Mouse (Mus musculus) midbrain, embryonic 15.5 days (tissue): ENCODE measurements at regions not wholly inside any gene's neighbourhood (a gene's known extent, or its start where the extent isn't known, plus 50 kb on each side); places are given as distances from the start of the nearest gene placed in this dataset.

Experiments used
- ATAC-seq: fragments of 200-750 bp; cut with Nextera tagmentation; replicated peaks from 2 replicates; pipeline ENCODE4 v1.8.0; 2017; ENCODE audit warnings: moderate TSS enrichment
- H3K27ac ChIP-seq: fragments of 300-500 bp; sonication (generic); 2 replicates; pipeline ENCODE4 v1.5.1; 2015; ENCODE audit warnings: mild to moderate bottlenecking, inconsistent platforms
- H3K27me3 ChIP-seq: fragments of 300-500 bp; sonication (generic); replicated peaks from 2 replicates; pipeline ENCODE4 v1.6.1; 2015; ENCODE audit warnings: inconsistent platforms
- H3K36me3 ChIP-seq: fragments of 300-500 bp; sonication (generic); replicated peaks from 2 replicates; pipeline ENCODE4 v1.6.1; 2015; ENCODE audit warnings: inconsistent platforms
- H3K4me1 ChIP-seq: fragments of 300-500 bp; sonication (generic); 2 replicates; pipeline ENCODE4 v1.6.1; 2015; ENCODE audit warnings: inconsistent platforms
- H3K4me2 ChIP-seq: fragments of 300-500 bp; sonication (generic); 2 replicates; pipeline ENCODE4 v1.6.1; 2015; ENCODE audit warnings: inconsistent platforms, mild to moderate bottlenecking, moderate library complexity
- H3K4me3 ChIP-seq: fragments of 300-500 bp; sonication (generic); 2 replicates; pipeline ENCODE4 v1.5.1; 2015; ENCODE audit warnings: mild to moderate bottlenecking, inconsistent platforms
- H3K9ac ChIP-seq: fragments of 300-500 bp; sonication (generic); 2 replicates; pipeline ENCODE4 v1.6.1; 2015; ENCODE audit warnings: mild to moderate bottlenecking, inconsistent platforms
- H3K9me3 ChIP-seq: fragments of 300-500 bp; sonication (generic); 2 replicates; pipeline ENCODE4 v1.6.1; 2016; ENCODE audit warnings: inconsistent platforms
- WGBS: fragments of 180-500 bp; shearing (Covaris S2); methylation state at CpG from one replicate; pipeline ENCODE4 v1.1.7; 2015; ENCODE audit warnings: mixed read lengths; 5-methylcytosine and 5-hydroxymethylcytosine counted together

DNA sequence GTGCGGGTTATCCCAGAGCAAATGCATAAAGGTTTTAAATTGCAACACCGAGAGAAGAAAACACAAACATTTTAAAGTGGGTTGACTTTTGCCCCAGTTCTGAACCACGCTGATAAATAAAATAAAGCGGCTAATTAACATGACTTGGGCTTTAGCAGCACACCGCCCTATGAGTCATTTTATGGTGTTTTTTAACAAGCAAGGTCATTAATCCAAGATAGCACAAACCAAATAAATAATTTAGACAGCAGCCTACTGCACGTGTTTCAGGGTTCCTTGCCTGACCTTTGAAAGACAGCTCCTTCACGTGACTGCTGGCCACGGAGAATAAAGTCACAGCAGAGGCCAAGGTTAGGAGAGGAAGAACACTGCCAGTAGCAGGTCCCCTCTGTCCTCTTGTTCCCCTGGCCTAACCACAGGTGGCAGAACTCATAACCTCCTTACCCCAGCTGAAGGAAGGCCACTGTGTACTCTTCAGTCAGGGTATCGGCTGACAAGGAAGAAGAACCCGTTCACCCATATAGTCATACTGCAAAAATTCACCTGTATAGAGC is 371.8 kb upstream of the Acvr2a start:
- WGBS: 74% methylated on average over 10 of the region's 10 CpGs
- peak; percentile 11; the same call in 1 of the 2 replicates for ATAC-seq
- H3K9me3 ChIP-seq: no peaks in the 10 kb centered on the region
- H3K9ac ChIP-seq: no peak overlapping the region
- H3K27me3 ChIP-seq: no peaks in the 10 kb centered on the region
- no peak overlapping the region for H3K4me3 ChIP-seq
- H3K4me1 ChIP-seq: peaks cover 15% of the 10 kb centered on the region
- no peaks in the 10 kb centered on the region for H3K36me3 ChIP-seq
- H3K27ac ChIP-seq: no peak overlapping the region
- H3K4me2 ChIP-seq: no peak overlapping the region

DNA sequence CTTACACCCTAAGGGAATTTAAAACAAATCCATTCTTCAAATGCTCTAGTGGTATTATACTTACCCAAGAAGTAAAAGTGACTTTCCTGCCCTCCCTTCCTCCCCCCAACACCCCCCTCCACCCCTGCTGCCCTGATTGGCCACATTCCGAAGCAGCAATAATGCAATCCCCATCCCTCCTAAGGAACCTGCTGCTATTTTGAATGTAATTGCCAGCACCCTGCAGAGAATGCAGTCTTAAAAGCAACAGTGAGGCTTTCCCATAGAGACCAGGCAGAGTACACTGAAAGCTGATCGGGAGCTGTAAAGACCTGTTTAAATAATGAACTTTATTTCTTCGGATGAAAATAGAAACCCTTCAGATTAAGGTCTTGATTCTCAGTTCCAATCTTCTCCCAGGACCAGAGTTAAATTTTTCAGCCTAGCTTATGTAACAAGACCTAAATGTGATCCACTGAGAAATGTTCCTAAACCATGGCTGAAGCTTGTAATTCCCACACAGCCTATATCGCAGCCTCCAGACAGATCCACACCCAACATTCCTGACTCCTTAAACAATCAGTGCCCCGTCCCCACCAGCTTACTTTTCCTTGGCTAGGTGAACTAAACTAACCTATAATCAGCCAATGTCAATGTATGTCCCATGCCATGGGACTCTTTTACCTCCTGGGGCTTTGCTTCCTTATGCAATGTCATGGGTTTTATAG is 367.9 kb upstream of the Acvr2a start:
- Histone ChIP-seq H3K9ac (no peak overlapping the region), H3K36me3 (no peaks in the 10 kb centered on the region), H3K4me2 (no peak overlapping the region), H3K4me1 (peaks cover 15% of the 10 kb centered on the region), H3K27me3 (no peaks in the 10 kb centered on the region), H3K27ac (no peak overlapping the region), H3K4me3 (no peak overlapping the region), H3K9me3 (no peaks in the 10 kb centered on the region)
- 10% methylated on average over 5 of the region's 5 CpGs for WGBS
- ATAC-seq: no peak

DNA sequence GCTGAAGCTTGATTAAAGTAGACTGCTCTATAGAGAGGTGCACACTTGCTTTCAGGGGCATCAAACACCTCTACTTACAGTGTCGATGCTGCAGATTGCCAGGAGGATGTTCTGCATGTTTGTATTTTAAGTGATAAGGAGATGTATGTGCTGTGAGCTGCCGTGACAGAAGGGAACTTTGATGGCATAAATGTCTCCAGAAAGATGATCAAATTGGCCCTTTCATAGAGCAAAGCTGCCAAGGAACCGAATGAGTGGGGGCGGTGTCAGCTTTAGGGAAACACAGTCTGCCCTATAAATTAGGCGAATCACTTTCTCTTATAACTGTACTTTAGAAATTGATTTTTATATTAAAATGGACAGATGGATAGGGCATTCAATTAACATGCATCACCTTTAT is 367.3 kb upstream of the Acvr2a start:
- no peak for ATAC-seq
- H3K4me1 ChIP-seq: peaks cover 9% of the 10 kb centered on the region; the same call in 1 of the 2 replicates

DNA sequence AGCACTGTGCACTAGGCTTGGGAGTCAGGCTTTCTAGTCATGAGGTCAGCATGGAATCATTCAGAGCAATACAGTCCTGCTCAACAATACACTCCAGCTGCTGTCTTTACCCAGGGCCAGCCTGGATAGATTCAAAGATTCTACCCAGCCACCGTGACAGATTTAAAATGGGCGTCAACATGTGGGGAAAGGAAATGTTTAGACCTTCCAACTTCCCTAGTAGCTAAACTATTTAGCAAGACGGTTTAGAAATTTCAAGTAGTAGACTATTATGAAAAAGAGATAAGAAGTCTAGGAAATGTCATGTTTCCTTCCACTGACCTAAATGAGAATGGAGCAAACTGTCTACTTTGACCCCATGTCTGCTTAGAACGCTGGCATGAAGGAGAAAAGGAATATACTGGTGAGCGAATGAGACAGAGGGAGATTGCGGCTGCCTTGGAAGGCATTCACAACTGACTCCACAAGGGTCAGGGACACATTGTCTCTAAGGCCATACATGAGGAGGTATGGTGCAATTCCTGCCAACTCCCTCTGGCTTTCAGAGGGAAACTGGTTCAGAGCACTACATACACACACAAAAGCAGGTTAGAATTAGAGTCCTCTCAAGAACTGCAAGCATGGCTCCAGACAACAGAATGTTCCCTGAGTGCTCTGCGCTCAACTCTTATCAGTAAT is 364.6 kb upstream of the Acvr2a start:
- no peak for ATAC-seq
- Histone ChIP-seq H3K9ac (no peak overlapping the region), H3K27me3 (no peaks in the 10 kb centered on the region), H3K27ac (no peak overlapping the region), H3K9me3 (no peaks in the 10 kb centered on the region), H3K4me1 (0 out of 2 replicates have a peak, but pooled peaks cover 5% of the 10 kb centered on the region), H3K36me3 (no peaks in the 10 kb centered on the region), H3K4me2 (no peak overlapping the region), H3K4me3 (no peak overlapping the region)
- 87% methylated on average over 7 of the region's 7 CpGs for WGBS

More for the DNA sequence above, 367.3 kb upstream of the Acvr2a start:
- H3K4me2 ChIP-seq: no peak overlapping the region
- no peak overlapping the region for H3K9ac ChIP-seq
- no peaks in the 10 kb centered on the region for H3K36me3 ChIP-seq
- no peak overlapping the region for H3K27ac ChIP-seq
- H3K9me3 ChIP-seq: no peaks in the 10 kb centered on the region
- no peak overlapping the region for H3K4me3 ChIP-seq
- no peaks in the 10 kb centered on the region for H3K27me3 ChIP-seq
- 67% methylated on average over 5 of the region's 5 CpGs for WGBS

DNA sequence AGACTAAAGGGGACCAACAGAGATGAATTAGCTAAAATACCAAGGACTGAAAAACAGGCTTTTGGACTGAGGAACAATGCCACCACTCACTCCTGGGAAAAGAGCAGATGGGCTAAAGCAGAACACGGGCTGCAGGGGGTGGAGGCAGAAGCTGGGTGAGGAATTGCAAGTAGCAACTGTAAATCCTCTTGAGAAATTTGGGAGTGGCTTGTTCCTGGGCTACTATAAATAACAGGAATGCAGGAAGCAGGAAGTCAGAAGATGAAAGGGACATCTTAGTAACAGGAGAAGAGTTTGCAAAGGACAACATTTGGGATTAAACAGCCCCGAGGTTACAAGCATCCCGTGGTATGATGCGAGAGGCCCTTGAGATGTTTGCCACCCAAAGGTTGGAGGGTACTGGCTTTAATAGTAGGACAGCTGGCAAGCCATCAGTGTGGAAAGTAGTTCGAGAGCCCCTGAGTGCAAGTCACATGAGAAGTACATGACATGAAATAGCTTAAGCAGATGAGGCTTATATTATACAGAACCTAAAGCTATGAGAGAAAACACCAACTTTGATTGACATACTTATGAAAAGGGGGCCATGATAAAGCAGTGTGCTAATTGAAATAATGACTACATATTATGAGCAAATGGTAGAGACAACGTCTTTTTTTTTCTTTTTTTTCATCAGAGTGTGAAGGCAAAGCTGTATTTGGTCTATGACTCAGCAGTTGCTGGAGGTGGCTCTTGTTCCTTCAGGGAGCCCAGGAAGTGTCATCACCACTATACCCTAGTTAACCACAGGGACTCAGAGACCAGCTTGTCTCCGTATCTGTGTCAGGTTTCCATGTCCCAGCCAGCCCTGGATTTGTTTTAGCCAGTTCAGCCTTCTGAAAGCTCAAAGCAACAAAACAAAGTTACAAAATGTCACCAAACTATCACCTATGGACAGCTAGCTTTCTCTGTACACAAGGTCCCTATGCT is 357.6 kb upstream of the Acvr2a start:
- Histone ChIP-seq H3K27ac (no peak overlapping the region), H3K9me3 (no peaks in the 10 kb centered on the region), H3K4me3 (no peak overlapping the region), H3K36me3 (no peaks in the 10 kb centered on the region), H3K4me1 (no peaks in the 10 kb centered on the region), H3K9ac (no peak overlapping the region), H3K4me2 (no peak overlapping the region), H3K27me3 (no peaks in the 10 kb centered on the region)
- 63% methylated on average over 7 of the region's 7 CpGs for WGBS
- ATAC-seq: no peak

DNA sequence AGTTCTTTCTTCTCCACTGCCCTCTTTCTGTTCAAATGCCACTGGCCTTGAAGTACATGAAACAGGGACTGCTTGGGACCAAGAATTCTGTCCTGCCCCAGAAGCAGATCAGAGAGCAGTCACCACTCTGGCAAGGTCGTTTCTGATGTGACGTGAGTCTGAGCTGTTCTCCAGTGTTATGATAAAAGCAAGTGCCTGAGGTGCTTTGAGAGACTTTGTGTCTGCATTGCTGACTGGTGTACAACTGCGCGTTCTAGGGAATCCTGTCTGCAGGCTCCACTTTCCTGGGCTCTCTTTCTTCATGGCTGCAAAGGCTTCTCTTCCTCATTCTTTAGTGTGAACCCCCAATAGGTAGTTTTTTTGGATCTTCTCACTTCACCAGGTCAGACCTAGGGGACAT is 356.8 kb upstream of the Acvr2a start:
- Histone ChIP-seq H3K4me2 (no peak overlapping the region), H3K4me3 (no peak overlapping the region), H3K9me3 (no peaks in the 10 kb centered on the region), H3K27me3 (no peaks in the 10 kb centered on the region), H3K36me3 (no peaks in the 10 kb centered on the region), H3K4me1 (no peaks in the 10 kb centered on the region), H3K27ac (no peak overlapping the region), H3K9ac (no peak overlapping the region)
- whole genome bisulfite sequencing: 84% methylated on average over 4 of the region's 4 CpGs
- no peak for ATAC-seq

DNA sequence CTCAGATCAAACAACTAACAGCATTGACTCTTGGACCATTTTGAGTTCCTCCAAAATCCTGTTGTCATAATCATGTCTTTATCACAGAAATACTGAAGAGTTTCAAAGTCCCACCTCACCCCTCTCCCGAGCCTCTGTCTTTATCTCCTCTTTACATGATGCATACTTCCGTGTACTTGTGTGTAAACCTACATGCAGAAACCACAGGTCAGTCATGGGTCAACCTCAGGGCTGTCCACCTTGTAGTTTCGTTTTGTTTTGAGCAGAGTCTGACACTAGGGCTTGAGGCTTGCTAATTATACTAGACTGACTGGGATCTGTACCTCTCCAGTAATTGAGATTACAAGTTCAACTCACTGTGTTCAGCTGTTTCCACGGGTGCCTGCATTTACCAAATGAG is 348.4 kb upstream of the Acvr2a start:
- 92% methylated on average over 4 of the region's 4 CpGs for WGBS
- H3K9ac ChIP-seq: no peak overlapping the region
- no peak overlapping the region for H3K4me2 ChIP-seq
- no peaks in the 10 kb centered on the region for H3K4me1 ChIP-seq
- ATAC-seq: no peak
- H3K4me3 ChIP-seq: no peak overlapping the region
- no peak overlapping the region for H3K27ac ChIP-seq
- no peaks in the 10 kb centered on the region for H3K27me3 ChIP-seq
- H3K9me3 ChIP-seq: no peaks in the 10 kb centered on the region
- H3K36me3 ChIP-seq: no peaks in the 10 kb centered on the region

DNA sequence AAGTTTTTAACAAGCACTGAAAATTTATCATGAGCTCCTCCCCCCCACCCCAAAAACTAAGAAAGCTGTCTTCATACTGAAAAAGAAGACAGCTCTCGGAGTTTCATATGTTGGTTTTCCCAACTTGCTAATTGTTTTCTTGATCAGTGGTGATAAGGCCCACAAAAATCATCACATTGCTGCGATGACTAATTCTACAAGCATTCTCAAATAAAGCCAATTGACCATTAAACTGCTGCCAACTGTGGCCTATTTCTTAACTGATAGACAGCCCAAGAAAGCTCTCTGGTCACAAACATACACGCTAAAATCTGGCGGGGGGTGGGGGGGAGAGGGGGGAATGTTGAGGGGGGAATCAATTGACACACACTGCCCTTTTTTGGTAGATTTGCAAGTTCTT is 345.0 kb upstream of the Acvr2a start:
- Histone ChIP-seq H3K4me2 (no peak overlapping the region), H3K27ac (no peak overlapping the region), H3K4me3 (no peak overlapping the region), H3K4me1 (no peaks in the 10 kb centered on the region), H3K27me3 (no peaks in the 10 kb centered on the region), H3K36me3 (no peaks in the 10 kb centered on the region), H3K9me3 (no peaks in the 10 kb centered on the region), H3K9ac (no peak overlapping the region)
- WGBS: 73% methylated on average over 4 of the region's 4 CpGs
- ATAC-seq: no peak

DNA sequence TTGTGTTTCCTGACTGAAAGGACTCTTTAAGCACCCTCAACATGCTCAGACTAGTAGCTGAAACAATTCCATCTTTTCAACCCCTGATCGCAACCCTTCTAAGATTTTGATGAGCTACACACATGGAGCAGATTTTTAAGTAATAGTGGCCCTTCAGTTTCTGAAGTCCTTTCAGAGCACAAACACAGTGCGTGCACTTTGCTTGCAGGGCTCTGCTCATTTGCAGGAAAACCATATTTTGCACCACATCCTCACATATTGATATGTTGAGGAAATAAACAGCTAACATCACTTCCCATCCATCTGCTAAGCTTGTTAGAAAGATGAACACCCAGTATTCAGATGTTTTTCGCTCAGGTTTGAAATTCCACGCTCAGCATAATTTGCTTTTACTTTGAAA is 344.6 kb upstream of the Acvr2a start:
- H3K4me2 ChIP-seq: no peak overlapping the region
- H3K36me3 ChIP-seq: no peaks in the 10 kb centered on the region
- H3K4me1 ChIP-seq: no peaks in the 10 kb centered on the region
- ATAC-seq: no peak
- no peak overlapping the region for H3K4me3 ChIP-seq
- H3K9me3 ChIP-seq: no peaks in the 10 kb centered on the region
- H3K27ac ChIP-seq: no peak overlapping the region
- H3K9ac ChIP-seq: no peak overlapping the region
- WGBS: 75% methylated on average over 4 of the region's 4 CpGs
- H3K27me3 ChIP-seq: no peaks in the 10 kb centered on the region

DNA sequence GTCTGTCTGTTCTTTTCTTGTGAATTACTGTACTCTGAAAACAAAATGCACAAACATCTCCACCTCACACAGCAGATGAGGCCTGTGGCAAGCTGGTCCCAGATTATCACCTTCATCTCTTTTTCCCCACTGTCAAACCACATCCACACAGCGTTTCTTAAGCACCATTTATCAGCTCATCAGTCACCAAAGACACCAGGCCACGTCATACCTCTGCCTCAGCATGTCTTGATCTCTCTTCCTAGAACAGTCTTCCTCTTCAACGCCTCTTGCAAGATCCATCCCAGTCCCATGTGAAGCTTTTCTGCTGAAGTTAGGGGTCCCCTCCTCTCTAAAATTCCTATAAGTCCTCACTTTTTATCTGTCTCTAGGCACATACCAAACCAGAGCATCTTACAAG is 340.8 kb upstream of the Acvr2a start:
- no peak overlapping the region for H3K9ac ChIP-seq
- H3K4me3 ChIP-seq: no peak overlapping the region
- H3K36me3 ChIP-seq: no peaks in the 10 kb centered on the region
- ATAC-seq: no peak
- H3K27me3 ChIP-seq: no peaks in the 10 kb centered on the region
- 81% methylated on average over 3 of the region's 3 CpGs for WGBS
- H3K4me2 ChIP-seq: no peak overlapping the region
- H3K4me1 ChIP-seq: no peaks in the 10 kb centered on the region
- no peaks in the 10 kb centered on the region for H3K9me3 ChIP-seq
- no peak overlapping the region for H3K27ac ChIP-seq

DNA sequence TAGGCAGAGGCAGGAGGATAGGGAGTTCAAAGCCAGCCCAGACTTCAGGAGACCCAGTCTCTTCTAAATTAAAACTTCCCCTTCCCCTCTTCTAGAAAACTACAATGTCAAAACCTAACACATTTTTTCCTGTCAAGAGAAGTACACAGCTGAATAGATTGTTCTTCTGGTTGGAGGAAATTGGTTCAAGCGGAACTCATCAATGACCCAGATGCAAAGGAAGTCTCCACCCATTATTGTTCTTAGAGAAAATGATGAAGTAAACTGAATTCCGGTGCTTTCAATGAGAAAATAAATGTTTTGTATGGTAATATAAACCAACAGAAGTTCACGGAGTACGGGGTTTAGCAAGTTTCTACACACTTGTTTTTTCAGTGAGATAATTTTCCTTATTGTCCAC is 339.3 kb upstream of the Acvr2a start:
- Histone ChIP-seq H3K4me2 (no peak overlapping the region), H3K9ac (no peak overlapping the region), H3K9me3 (no peaks in the 10 kb centered on the region), H3K4me1 (no peaks in the 10 kb centered on the region), H3K27me3 (no peaks in the 10 kb centered on the region), H3K36me3 (no peaks in the 10 kb centered on the region), H3K27ac (no peak overlapping the region), H3K4me3 (no peak overlapping the region)
- WGBS: 94% methylated on average over 4 of the region's 4 CpGs
- ATAC-seq: no peak

DNA sequence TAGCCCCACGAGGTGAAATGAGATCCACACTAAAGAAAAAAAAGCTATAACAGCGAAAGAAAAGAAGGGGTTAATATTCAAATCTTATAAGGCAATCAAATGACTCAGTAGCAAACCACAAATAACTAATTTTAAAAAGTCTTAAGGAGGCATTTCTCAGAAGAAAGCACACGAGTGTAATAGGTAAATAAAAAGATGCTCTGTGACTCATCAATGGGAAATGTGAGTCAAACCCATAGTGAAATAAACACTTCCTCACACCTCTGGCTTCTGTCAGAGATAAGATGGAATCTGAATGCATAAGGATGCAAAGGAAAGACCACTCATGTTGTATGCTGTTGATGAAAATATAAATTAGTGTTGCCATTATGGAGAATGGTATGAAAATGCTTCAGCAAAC is 337.1 kb upstream of the Acvr2a start:
- H3K4me3 ChIP-seq: no peak overlapping the region
- H3K4me1 ChIP-seq: peaks cover 13% of the 10 kb centered on the region
- H3K27ac ChIP-seq: no peak overlapping the region
- H3K27me3 ChIP-seq: no peaks in the 10 kb centered on the region
- WGBS: 55% methylated on average over 3 of the region's 3 CpGs
- H3K9ac ChIP-seq: no peak overlapping the region
- no peak for ATAC-seq
- H3K4me2 ChIP-seq: no peak overlapping the region
- H3K9me3 ChIP-seq: no peaks in the 10 kb centered on the region
- H3K36me3 ChIP-seq: no peaks in the 10 kb centered on the region
